Mouse (Mus musculus) stomach, postnatal 0 days (tissue): ENCODE data around the gene Alox12b. TPM values are rescaled to one million over a fixed set of nuclear protein-coding genes. Genes with fewer than 3 reads are reported as not detected.
A peak's percentile ranks its signal among the peaks of the same experiment; 100 is the strongest.

ENCODE experiments used
- ATAC-seq: fragments of 200-750 bp; cut with Nextera tagmentation; 2 replicates; pipeline ENCODE4 v1.8.0; 2017; ENCODE audit not compliant: low FRiP score, low TSS enrichment
- DNase-seq: peaks from one replicate; pipeline ENCODE4 v3.0.0-alpha.2; 2016; ENCODE audit warnings: low spot score
- H3K27ac ChIP-seq: fragments of 300-500 bp; sonication (generic); replicated peaks from 2 replicates; pipeline ENCODE4 v1.5.1; 2014; ENCODE audit warnings: mild to moderate bottlenecking, control low read depth
- H3K27me3 ChIP-seq: fragments of 300-500 bp; sonication (generic); 2 replicates; pipeline ENCODE4 v1.6.1; 2014; ENCODE audit warnings: low read length; ENCODE audit not compliant: control insufficient read depth, insufficient read depth
- H3K36me3 ChIP-seq: fragments of 300-500 bp; sonication (generic); 2 replicates; pipeline ENCODE4 v1.6.1; 2014; ENCODE audit warnings: low read length, mixed read lengths; ENCODE audit not compliant: control insufficient read depth, insufficient read depth
- H3K4me1 ChIP-seq: fragments of 300-500 bp; sonication (generic); replicated peaks from 2 replicates; pipeline ENCODE4 v1.6.1; 2014; ENCODE audit warnings: antibody characterized with exemption; ENCODE audit not compliant: control insufficient read depth, insufficient read depth
- H3K4me2 ChIP-seq: fragments of 300-500 bp; sonication (generic); replicated peaks from 2 replicates; pipeline ENCODE4 v1.6.1; 2014; ENCODE audit warnings: low read depth, mild to moderate bottlenecking, control low read depth, moderate library complexity
- H3K4me3 ChIP-seq: fragments of 300-500 bp; sonication (generic); 2 replicates; pipeline ENCODE4 v1.5.1; 2014; ENCODE audit warnings: low read depth, low read length, control low read depth
- H3K9ac ChIP-seq: fragments of 300-500 bp; sonication (generic); 2 replicates; pipeline ENCODE4 v1.6.1; 2014; ENCODE audit warnings: mild to moderate bottlenecking, low read length, control low read depth, mixed read lengths
- H3K9me3 ChIP-seq: fragments of 300-500 bp; sonication (generic); 2 replicates; pipeline ENCODE4 v1.6.1; 2016; ENCODE audit warnings: low read length; ENCODE audit not compliant: control insufficient read depth
- CTCF ChIP-seq: IDR thresholded peaks from 2 replicates; pipeline ENCODE4 v1.5.1; 2016; ENCODE audit warnings: antibody characterized with exemption, low read depth, mild to moderate bottlenecking, moderate library complexity
- EP300 ChIP-seq: optimal IDR thresholded peaks from 2 replicates; pipeline ENCODE3; 2016; ENCODE audit warnings: antibody characterized with exemption
- WGBS: fragments of 180-500 bp; shearing (Covaris S2); extraction: QIAGEN DNeasy Blood & Tissue Kit; methylation state at CpG from one replicate; pipeline ENCODE4 v1.1.7; 2014; 5-methylcytosine and 5-hydroxymethylcytosine counted together
- polyA plus RNA-seq: library from polyadenylated mRNA; unstranded; fragments of >200 nt; fragmentation: Nextera tagmentation; extraction: Ambion mirVana; gene quantifications from 2 replicates; pipeline ENCODE4 v1.2.1, GENCODE M21; 2015

Alox12b gene
- polyA plus RNA-seq, 1 experiment from 2014 or later = 80.5 TPM

- Histone ChIP-seq H3K4me3 (no peak overlapping the region), H3K4me2 (no peak overlapping the region), H3K27ac (no peak overlapping the region), H3K4me1 (no peaks in the 10 kb centered on the region), H3K9me3 (no peaks in the 10 kb centered on the region), H3K9ac (no peak overlapping the region), H3K36me3 (no peaks in the 10 kb centered on the region), H3K27me3 (no peaks in the 10 kb centered on the region)
- no peak for ATAC-seq
- WGBS = 68% methylated on average over 6 of the region's 6 CpGs
- no peak for DNase-seq
- TF ChIP-seq CTCF (no peak), EP300 (no peak)
Measured at GRCm38 (mm10) chr11:69149728-69150127, 7.1 kb upstream of the Alox12b start.

- Histone ChIP-seq H3K4me2 (peak overlapping the region; percentile 42), H3K4me1 (no peaks in the 10 kb centered on the region), H3K36me3 (no peaks in the 10 kb centered on the region), H3K4me3 (no peak overlapping the region; the same call in 1 of the 2 replicates), H3K27me3 (no peaks in the 10 kb centered on the region), H3K27ac (peak overlapping the region; percentile 20), H3K9ac (no peak overlapping the region), H3K9me3 (no peaks in the 10 kb centered on the region)
- DNase-seq (peak; percentile 58), ATAC-seq (no peak)
- WGBS = under 1% methylated on average over 7 of the region's 7 CpGs
- TF ChIP-seq EP300 (no peak), CTCF (peak; percentile 78)
Measured at GRCm38 (mm10) chr11:69150444-69150843, 6.3 kb upstream of the Alox12b start.

GRCm38 (mm10) chr11:69151004-69151403 is 5.8 kb upstream of the Alox12b start:
- no peaks in the 10 kb centered on the region for H3K36me3 ChIP-seq
- H3K4me1 ChIP-seq = no peaks in the 10 kb centered on the region
- H3K27me3 ChIP-seq = no peaks in the 10 kb centered on the region
- WGBS = 40% methylated on average over 6 of the region's 6 CpGs
- H3K4me2 ChIP-seq = peak overlapping the region; percentile 42
- TF ChIP-seq CTCF (no peak), EP300 (no peak)
- H3K27ac ChIP-seq = peak overlapping the region; percentile 20
- H3K9ac ChIP-seq = peak overlapping the region; percentile 41; the same call in 1 of the 2 replicates
- H3K9me3 ChIP-seq = no peaks in the 10 kb centered on the region
- no peak overlapping the region; the same call in 1 of the 2 replicates for H3K4me3 ChIP-seq
- ATAC-seq (no peak), DNase-seq (no peak)

GRCm38 (mm10) chr11:69153831-69154230 is 3.0 kb upstream of the Alox12b start:
- Histone ChIP-seq H3K4me2 (no peak overlapping the region), H3K27me3 (no peaks in the 10 kb centered on the region), H3K9ac (no peak overlapping the region), H3K36me3 (no peaks in the 10 kb centered on the region), H3K4me1 (no peaks in the 10 kb centered on the region), H3K4me3 (no peak overlapping the region), H3K9me3 (no peaks in the 10 kb centered on the region), H3K27ac (no peak overlapping the region)
- DNase-seq = no peak
- 69% methylated on average over 8 of the region's 8 CpGs for WGBS
- TF ChIP-seq CTCF (no peak), EP300 (no peak)
- no peak for ATAC-seq

GRCm38 (mm10) chr11:69155351-69155750 is 1.4 kb upstream of the Alox12b start:
- 48% methylated on average over 1 of the region's 1 CpGs for WGBS
- ATAC-seq (no peak), DNase-seq (no peak)
- Histone ChIP-seq H3K36me3 (no peaks in the 10 kb centered on the region), H3K27me3 (no peaks in the 10 kb centered on the region), H3K4me3 (no peak overlapping the region), H3K9me3 (no peaks in the 10 kb centered on the region), H3K9ac (no peak overlapping the region), H3K4me2 (no peak overlapping the region), H3K27ac (no peak overlapping the region), H3K4me1 (no peaks in the 10 kb centered on the region)
- TF ChIP-seq CTCF (no peak), EP300 (no peak)

DNA sequence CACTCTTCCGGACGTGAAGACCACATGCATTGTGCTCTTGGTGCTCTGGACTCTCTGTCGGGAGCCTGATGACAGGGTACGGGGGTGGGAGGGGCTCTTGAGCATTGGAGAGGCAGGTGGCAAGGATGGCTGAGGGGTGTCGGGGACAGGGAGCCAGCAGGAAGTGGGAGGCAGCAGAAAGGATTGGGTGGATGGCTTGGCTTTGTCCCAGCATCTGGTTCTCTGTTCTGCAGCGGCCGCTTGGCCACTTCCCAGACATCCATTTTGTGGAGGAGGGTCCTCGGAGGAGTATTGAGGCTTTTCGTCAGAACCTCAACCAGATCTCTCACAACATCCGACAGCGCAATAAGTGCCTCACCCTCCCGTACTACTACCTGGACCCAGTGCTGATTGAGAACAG is 12.5 kb downstream of the Alox12b start:
- WGBS = 80% methylated on average over 12 of the region's 12 CpGs
- no peak for TF ChIP-seq EP300
- no peak for TF ChIP-seq CTCF
- Histone ChIP-seq H3K4me3 (no peak overlapping the region), H3K27me3 (no peaks in the 10 kb centered on the region), H3K9ac (no peak overlapping the region), H3K9me3 (no peaks in the 10 kb centered on the region), H3K27ac (no peak overlapping the region), H3K36me3 (no peaks in the 10 kb centered on the region), H3K4me1 (no peaks in the 10 kb centered on the region), H3K4me2 (no peak overlapping the region)
- ATAC-seq (no peak), DNase-seq (no peak)
